ENCODE assay signal across 7 mouse cellular contexts in the genomic region with DNA sequence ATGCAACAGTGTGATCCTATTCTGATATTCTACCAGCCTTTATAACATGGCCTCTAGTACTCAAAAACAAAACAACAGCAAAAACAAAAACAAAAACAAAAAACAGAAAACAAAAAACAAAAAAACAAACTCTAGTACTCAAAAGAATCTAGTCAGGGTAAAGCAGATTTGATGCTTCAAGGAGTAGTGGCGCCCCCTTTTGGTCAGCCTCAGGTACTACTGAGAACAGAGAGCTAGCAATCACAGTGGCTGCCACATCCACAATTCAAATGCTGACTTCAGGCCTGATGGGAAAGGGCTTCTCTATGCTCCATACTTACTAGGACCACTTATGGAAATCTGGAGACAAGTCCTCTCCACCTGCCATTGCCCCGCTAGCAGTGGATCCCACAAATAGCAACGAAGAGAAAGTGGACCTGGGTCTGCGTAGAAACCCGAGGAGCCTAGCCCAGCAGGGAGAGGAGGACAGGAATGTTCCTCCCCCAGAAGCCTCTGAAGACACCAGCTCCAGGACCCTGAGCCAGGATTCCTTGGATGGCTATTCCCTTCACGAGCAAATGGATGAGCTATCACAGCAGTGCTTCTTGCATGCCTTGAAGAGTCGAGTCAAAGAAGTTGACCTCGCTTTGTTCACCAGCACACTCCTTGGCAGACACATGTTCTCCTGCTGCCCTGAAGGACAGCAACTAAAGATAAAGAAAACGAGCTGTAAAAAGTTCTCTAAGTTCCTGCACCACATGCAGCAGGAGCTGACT.
DNase-seq lines count a peak whose midpoint lies in the region.

No protein-coding gene starts in this region.

- intact Hi-C loops in heart, postnatal 36 days (cut with DNase I) = no loop called here

- DNase-seq in layer of hippocampus, postnatal 10 days (ENCODE audit: low spot score in 2 of 2) = peak; percentile 24 to 32
- no peak for DNase-seq in layer of hippocampus, postnatal 36 days
- DNase-seq in ES-CJ7 (ENCODE audit: low read depth, low spot score) = peak; percentile 45
- peak; percentile 2 to 29 for DNase-seq in adrenal gland, postnatal 36 days
- peak; percentile 10 to 19 for DNase-seq in heart, postnatal 36 days
- peak; percentile 81 for DNase-seq in testis, postnatal 10 days (ENCODE audit: low spot score)
- DNase-seq in frontal cortex, postnatal 14 days (ENCODE audit: low spot score in 2 of 2) = no peak

Comparison
In these comparisons a context has a peak if more than half of its experiments do, and no peak if none do; other contexts are left out.
1. DNase-seq: peak in layer of hippocampus, postnatal 10 days (2 of 2), ES-CJ7 (single experiment), adrenal gland, postnatal 36 days (2 of 2), heart, postnatal 36 days (2 of 2) and testis, postnatal 10 days (single experiment); none in layer of hippocampus, postnatal 36 days (0 of 2) and frontal cortex, postnatal 14 days (0 of 2).